Mouse (Mus musculus) megakaryocyte progenitor cell, adult 5-6 weeks (primary cell): Measurements from ENCODE around the gene Nfib. TPM values are rescaled to one million over a fixed set of nuclear protein-coding genes. Genes with fewer than 3 reads are reported as not detected.

Experiments used
- ATAC-seq: replicated peaks from 2 replicates; pipeline ENCODE4 v1.8.0; 2016; ENCODE audit warnings: mild to moderate bottlenecking, moderate TSS enrichment, inconsistent platforms; ENCODE audit not compliant: poor library complexity
- total RNA-seq, 2 experiments: library from RNA; stranded (forward) in 1 of 2; stranded (reverse) in 1 of 2; fragments of 157-497, 149-512 nt in 1 of 2; fragments of 200-1000 nt in 1 of 2; gene quantifications; 2 replicates each; pipeline versions ENCODE4 v1.2.3 to v1.2.4; 2015 to 2017

Gene Nfib
- total RNA-seq, 2 experiments from 2014 or later = not detected

DNA sequence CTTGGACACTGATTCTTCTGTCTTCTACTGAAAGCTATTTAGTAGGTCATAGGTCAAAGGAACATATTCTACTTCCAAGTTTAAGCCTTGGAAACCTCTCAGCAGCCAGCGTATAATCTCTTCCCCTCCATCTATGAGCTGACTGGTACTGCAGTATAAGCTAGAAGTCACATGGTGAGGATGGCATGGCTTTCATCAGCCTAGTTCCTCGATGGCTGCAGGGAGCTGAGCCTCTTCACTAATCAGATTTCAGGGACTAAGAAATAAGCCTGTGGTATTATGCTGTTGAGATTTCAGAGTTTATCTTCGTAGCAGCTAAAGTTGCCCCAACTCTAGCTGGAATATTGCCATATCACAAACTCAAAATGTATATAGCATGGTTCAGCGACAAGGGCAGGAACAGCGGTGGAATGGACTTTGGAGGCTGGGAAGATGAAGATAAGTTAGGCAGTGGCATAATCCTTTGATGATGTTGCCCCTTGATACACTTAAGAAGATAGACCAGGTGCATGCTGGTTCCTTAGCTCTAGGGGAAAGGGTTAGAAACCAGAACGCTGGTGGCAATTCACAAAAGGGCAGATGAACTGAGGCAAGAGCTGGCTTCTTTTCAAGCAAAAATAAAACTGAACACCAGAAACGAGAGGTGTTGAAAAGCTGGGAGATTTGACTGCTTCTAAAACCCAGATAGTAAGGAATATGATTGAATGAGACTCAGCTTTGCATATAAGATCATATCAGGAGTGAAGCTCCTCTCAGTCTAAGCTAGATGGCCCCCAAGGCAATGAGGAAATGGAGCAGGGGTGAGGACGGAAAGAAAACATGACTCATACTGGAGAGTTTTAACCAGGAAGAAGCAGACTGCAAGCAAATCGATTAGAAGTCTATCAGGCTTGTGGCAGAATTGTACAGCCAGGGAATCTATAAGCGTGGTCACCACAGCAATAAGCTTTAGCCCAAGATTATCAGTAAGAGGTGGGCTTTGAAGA, 111.6 kb downstream of the Nfib start:
- ATAC-seq = no peak

DNA sequence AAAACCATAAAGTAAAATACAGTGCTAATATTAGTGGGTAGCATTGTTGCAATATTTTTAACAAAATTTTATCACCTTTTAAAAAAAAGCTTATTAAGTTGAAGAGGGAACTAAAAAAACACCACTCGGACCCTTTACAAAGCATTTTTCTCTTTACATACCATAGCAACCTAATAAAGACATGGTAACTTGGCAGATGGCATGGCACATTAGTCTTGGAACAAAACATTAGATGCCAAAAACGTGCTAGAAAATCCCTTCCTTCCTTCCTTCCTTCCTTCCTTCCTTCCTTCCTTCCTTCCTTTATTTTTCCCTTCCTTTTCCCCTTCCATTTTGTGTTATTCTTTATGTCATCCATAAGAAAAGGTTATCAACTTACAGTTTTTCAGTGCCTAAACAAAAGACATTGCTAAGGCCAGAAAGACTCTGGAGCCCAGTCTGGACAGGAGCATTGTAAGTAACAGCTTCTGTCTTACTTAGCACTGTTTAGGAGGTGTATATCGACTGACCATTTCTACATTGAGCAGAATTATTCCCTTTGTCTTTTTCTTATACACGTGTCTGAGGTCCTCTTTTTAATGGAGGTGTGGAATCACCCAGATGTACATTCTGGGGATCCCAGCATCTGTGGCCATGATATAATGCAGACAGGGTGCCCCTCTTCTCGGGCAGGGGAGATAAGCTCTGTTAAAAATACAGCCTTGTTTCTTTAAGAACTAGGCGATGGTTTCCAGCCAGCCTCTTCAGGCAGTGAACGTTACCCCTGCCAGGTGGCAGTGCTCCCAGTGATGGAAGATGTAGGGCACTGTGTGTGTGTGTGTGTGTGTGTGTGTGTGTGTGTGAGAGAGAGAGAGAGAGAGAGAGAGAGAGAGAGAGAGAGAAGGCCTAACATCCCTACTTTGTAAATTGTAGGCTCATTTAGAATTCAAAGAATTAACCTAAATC, 113.2 kb downstream of the Nfib start:
- ATAC-seq = no peak

DNA sequence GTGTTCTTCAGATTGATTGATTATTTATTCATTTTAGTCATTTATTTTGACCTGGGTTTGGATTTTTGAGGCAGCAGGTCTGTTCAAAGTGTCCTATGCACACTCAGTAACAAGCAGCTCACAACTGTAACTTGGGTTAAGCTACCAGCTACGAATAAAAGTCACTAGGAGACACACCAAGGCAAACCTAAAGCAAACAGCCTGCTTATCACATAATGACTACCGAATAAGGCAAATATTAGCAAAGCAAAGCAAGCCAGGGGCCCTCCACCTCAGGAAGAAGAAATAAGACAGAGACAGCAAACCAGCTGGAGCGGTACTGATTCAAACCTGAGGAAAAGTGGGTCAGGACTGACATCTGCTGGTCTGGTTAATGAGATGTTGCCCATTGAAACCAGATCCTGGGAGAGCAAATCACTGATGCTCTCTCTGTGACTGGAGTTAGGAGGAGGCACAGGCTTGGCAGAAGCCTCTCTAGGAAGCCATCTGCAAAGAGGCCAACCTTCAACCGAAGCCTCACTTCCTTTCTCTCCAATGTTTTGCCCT, 116.1 kb downstream of the Nfib start:
- ATAC-seq = no peak

DNA sequence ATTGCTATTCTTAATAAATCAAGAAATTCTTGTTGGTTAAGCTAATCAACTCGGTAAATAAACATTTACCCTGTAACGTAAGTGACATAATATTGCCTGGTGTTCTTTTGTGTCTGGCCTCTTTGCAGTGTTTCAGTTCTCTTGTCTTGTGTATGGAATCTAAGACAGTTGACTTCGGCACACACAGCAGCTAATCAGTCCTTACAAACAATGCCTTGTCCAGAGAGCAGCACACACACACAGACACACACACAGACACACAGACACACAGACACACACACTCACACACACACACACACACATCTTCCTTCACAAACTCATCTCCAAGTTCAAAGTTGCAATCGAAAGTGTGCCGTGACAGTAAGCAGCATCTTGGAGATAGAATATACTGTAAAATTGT, 116.8 kb downstream of the Nfib start:
- ATAC-seq = no peak

DNA sequence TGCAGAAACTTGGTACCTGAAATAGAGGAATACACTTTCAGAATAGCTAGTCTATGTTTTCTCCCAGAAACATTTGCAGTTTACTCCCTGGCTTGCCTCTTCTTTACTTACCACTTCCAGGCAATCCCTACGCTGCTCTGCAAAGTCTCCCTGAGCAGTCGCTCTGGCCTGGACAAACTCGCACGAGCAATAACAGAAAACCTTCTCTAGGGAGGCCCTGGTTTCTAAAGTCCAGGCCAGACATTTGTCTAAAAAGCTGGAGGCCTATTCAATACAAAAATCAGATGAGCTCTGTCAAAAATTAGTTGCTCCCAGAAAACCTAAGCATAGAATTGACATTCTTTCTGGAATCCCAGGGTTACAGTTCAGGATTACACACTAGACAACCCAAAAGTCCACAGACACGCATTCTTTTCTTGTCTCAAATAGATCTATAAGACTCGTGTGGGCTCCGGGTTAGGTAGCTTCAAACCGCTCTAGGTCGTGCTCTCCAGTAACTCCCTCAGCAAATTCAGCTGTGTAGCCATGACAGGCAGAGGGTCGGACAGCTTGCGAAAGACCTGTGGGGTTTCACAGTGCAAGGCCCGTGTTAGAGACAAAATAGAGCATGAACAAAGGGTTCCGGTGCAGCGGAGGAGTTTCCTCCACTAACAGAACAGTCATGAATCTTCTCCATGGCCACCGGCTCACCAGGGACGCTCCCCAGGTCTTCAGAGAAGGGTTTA, 118.2 kb downstream of the Nfib start:
- ATAC-seq = no peak

DNA sequence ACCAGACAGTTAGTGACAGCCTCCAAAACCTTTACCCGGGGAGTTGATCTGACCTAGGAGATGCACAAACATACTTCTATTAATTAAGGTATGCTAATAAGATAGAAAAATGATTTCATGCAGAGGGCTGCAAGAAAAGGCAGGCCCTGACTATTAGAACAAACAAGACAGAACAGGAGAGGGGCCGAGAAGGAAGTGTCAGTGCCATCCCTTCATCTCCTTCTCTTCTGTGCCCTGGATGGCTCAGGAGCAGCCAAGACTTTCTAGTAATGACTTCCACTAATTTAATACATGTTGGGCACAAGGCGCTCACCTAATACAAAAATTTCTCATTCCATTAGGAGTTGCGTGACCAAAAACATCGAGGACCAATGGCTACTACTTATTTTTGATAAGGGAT, 118.9 kb downstream of the Nfib start:
- ATAC-seq = no peak

DNA sequence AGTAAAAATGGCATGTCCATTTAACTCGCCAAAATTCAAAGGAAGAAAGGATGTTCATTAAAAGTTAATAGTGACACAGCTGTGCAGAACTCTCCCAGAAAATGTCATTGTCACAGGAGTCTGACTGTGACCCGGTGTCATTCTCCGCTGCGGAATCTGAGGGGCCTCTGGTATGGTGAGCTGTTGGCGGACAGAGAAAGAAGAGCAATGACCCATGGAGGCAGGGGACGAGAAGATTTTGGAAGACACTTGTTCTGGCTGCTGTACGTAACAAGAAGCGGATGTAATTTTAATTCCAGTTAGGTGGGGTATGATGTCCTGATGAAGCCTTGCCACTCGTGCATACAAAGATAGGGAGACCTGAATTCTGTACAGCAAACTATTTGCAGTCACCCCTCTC, 120.0 kb downstream of the Nfib start:
- no peak for ATAC-seq

DNA sequence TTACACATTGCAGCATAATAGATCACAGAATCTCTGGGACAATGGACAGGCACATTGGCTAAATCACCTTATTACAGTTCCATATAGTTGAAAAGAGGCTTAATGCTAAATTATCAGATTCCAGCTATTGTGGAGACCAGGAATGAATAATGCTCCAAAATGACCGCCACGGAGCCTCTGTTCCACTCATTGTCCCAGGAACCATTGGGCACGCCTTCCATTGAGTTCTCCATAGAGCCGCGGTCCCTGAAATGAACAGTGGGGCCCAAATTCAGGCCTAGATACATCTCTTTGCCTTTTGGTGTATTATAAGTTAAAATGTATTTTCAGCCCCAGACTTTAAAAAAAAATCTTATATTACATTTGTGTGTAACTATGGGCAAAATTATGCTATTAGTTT, 120.5 kb downstream of the Nfib start:
- no peak for ATAC-seq

DNA sequence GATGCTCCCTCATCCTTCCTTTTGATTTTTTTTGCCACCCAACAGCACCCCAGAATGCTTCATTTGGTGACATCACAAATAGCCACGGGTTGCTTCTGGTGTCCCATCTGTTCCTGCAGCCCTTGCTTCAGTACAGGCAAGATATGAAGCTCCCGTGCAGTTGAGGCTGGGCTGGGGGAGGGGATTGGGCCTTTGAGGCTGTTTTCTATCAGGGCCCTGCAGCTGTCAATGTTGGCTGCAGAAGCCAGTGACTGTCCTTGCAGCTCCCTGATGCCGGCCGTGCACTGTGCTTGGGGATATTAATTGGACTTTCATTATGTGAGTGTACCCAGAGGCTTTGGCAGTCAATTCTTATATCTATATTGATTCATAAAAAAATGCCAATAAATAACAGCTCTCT, 121.0 kb downstream of the Nfib start:
- ATAC-seq = no peak

DNA sequence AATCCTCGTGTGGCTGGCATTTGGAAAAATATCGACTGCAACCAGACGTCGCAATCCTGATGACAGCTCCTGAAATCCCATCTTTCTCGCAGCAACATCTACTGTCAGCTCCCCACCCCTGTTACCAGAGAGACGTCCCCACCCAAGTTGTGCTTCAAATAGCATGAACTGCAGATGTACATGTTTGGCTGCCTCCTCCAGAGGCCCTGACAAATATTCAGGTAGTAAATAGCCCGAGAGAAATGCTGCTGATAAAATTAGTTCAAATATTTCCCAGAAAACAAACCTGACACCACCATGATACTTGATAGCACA, 132.3 kb downstream of the Nfib start:
- ATAC-seq = no peak

DNA sequence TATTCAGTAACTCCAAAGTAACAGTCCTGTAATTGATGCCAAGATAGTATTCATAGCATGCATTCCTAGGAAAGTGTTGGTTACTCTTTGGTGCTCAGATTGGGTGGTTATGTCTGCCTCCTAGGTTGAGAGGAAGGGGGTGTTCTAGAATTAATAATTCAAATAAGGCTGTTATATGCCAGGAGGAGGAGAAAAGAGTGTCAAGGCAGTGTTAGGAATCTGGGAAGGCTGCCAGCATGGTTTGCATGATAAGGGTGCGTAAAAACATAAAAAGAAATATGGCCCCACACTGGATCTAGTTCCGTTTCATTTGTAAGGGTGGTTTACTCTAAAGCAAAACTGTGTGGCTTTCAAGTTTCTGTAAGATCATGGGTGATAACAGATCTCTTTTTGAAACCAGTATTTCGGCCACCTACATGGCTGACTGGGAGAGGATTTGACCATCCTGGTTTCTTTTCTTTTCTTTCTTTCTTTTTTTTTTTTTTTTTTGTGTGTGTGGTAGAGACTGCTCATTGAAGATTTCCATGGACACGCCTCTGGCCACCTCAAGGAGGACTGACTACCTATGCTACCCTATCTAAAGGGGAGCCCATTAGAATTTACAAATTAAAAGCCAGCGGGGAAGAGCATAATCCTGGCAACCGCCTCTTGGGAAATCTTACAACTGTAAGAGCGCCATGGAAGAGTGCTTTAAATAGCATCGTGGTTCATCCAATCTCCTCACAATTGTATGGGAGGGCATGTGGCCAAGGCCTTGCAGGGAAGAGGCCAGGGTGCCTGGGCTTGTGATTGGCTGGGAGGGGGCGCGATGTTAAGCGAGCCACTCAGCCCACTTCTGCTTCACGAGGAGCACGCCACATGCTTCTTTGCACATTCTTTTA, 132.9 kb downstream of the Nfib start:
- no peak for ATAC-seq

DNA sequence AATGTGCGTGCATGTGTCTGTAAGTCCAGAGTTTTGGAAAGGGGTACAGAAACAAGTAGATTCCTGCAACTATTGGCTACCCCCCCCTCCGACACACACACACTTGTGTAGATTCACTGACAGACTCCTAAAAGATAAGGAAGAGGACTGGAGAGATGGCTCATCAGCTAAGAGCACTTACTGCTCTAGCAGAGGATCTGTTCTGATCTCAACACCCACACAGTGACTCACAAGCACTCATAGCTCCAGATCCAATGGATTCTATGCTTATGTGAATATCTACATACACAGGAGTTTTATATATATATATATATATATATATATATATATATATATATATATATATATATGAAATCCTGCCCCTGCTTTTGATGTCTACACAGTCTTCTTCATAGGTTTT, 146.7 kb downstream of the Nfib start:
- no peak for ATAC-seq

DNA sequence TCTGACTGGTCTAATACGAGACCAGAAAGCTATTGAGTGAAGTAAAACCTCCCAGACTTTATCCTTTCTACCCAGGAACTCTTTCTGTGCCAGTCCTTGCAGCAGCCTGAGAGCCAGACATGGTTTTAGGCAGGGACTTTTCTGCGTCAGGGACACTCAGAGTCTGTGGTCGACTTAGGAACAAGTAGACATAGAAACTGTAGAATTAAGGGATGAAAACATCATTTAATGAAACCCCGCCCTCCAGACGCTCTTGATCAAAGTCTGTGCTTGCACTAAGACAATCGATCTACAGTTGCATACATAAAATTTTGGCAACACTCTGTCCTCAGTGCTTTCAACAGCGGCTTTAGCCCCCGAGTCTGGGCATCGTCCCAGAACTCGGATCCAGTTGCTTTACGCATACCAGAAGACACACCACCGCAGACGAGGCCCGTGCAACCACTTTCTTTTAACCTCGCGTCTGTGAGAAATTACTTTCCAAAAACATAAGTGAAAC, 149.8 kb downstream of the Nfib start:
- ATAC-seq = no peak

DNA sequence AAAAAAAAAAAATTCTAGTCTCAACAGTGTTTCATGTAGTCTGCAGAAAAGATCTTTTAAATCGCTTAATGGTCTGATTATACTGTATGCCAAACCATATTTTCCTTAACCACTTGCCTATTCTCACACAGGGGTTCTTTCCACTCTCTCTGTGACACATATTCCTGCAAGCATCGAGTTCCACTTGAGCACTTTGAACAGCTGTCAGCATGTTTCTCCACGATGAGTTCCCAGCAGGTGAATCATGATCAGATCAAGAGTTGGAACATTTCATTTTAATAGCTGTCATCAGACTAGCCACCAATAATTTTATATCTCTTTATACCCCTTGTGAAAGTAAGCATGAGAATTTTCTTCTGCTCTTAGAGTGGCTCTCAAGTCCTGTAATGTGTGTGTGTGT, 151.9 kb downstream of the Nfib start:
- no peak for ATAC-seq

DNA sequence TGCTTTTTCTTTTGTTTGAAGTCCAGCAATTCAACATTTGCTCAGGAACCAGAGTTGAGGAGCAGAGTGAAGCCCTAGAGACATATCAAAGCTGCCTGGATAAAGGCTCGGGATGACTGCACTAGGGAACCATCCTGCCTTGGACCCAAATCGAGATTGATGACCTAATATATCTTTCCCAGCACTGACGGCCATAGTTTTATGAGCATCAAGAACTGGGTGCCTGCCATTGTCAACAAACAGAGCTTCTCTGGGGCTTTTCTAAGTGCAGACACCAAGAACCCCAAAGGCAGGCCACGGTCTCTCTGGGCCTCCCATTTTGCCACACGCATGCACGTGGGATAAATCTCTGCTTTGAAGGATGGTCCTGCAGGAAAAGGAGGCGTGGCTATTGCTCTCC, 153.3 kb downstream of the Nfib start:
- no peak for ATAC-seq

DNA sequence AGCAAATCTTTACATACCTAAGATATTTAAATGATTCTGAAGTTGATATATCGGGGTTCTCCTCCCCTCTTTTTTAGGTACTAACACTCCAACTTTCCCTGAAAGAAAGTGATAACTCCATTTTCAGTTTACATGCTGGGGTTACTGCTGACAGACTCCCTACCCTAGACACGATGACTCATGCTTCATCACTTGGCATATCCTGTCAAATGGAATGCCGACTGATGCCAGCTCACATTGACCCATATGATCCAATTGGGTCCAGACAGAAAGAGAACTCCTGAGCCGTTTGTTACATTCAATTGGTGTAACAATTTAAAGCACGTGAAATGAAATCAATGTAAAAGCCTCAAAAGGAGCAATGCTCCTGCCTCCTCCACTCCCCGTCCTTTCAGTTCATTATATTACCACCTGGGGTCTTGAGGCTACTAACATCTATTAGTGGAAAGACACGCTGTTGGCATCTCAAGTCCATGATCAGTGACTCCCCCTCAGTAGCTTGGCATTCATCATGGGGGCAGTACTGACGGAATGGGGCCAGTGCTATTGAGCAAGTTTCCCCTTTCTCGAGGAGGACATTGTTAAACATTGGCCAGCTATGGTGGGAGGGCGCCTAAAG, 155.7 kb downstream of the Nfib start:
- no peak for ATAC-seq

DNA sequence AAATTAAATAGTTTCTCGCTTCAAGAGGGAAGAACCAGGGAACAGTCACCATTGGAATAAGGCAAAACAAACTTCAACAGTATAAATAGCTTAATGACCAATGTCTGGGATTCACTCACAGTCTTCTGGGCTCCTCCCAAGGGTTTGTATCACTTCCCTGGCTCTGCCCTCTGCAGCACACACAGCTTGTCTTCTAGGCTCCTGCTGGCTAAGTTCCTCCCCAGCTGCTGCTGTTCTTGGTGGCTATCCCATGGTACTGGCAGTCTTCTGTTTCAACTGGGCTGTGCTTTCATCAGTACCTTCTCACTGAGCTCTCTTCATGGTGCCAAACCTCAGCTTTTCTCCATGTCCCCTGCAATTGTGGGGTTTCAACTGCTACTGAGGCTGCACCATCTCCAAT, 157.3 kb downstream of the Nfib start:
- ATAC-seq = no peak

DNA sequence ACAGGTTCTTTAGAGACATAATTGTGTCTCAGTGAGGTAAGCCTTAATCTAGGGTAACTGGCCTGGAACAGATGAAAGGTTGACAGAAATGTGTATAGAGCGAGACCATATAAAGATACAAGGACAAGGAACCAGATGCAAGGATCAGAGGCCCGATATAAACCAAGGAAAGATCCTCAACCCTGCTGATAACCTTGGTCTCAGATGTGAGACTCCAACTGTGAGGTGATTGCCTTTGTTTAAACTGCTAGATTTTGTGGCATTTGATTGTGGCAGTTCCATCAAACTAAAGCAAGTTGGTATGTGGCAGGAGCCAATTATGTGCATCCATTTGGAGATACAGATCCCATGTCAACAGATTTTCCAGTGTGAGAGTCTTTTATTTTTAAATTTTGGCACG, 161.6 kb downstream of the Nfib start:
- ATAC-seq = no peak

DNA sequence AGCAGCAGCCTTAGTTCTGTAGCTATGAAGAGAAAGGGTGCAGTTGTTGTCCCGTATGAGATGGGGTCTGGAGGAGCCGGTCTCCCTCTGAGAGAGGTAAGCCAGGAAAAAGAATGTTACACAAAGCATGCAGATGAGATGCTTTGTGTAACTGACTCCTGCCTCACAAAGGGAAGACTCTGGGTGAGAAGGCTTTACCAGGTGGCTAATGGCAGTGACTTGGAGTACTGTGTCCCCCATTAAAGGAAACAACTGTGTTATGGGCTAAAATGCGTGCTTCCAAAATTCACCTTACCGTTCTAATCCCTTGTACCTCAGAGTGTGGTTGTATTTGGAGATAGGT, 162.2 kb downstream of the Nfib start:
- no peak for ATAC-seq
